Mouse (Mus musculus): ENCODE measurements around the gene Abhd15.
A peak's percentile ranks its signal among the peaks of the same experiment; 100 is the strongest.

DNA sequence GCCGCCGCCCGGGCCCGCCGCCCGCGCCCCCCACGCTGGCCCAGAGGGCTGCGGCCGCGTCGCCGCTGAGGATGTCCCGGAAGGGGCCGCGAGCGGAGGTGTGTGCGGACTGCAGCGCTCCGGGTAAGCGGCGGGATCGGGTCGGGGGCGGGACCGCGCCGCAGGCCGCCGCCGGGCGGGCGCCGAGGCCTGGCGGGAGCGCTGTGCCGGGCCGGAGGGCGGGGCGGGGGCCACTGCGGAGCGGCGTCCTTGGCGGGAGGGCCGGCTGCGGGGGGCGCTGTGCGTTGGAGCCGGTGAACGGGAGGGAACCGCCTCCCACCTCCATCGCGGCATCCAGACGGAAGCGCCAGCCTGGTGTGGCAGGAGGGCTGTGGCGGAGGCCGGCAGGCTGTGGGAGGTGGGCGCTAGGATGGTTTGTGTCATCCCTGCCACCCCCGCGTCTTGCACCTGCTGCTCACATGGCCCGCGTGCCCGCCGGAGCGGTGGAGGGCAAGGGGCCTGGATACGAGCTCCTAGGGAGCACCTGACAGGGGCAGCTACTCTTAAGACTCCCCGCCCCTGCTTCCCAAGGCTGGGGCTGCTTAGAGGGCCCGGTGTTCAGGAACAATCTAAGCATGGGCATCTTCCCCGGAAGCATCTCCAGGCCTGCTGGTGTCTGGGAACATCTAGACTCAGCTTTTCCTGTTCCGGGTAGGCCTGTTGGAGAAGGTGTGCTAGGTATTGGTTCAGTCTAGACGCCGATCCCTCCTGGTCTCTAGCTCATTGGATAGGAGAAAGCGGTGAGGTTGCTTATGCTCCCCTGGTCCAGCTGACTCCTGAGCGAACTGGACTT, 21.2 kb upstream of the Abhd15 start, which contains the start of gene Git1:
- TF ChIP-seq CTCF (IDR thresholded peaks at IDR 0.05; ENCODE audit: insufficient read depth, low read length) (no peak), POLR2A (IDR thresholded peaks at IDR 0.05; ENCODE audit: borderline replicate concordance, extremely low read depth, low read depth, low read length) (0 out of 2 replicates have a peak, but pooled peaks have one; percentile 30)

Measured in lung, adult 2 months (tissue).